Mouse (Mus musculus) erythroblast, embryonic 14.5 days (primary cell): ENCODE measurements around the gene Gm28043. TPM values are rescaled to one million over a fixed set of nuclear protein-coding genes. Genes with fewer than 3 reads are reported as not detected.

ENCODE experiments used
- H3K27me3 ChIP-seq: 2 replicates; pipeline ENCODE4 v1.6.1; 2012; ENCODE audit warnings: inconsistent platforms; ENCODE audit not compliant: control insufficient read depth
- H3K36me3 ChIP-seq: 2 replicates; pipeline ENCODE4 v1.6.1; 2012; ENCODE audit warnings: mild to moderate bottlenecking, inconsistent platforms; ENCODE audit not compliant: control insufficient read depth
- H3K4me1 ChIP-seq: 2 replicates; pipeline ENCODE4 v1.6.1; 2012; ENCODE audit warnings: inconsistent platforms; ENCODE audit not compliant: control insufficient read depth
- H3K4me3 ChIP-seq: replicated peaks from 2 replicates; pipeline ENCODE3; 2012; ENCODE audit warnings: moderate library complexity, mild to moderate bottlenecking, inconsistent platforms
- H3K9me3 ChIP-seq: 2 replicates; pipeline ENCODE4 v1.6.1; 2012; ENCODE audit warnings: low read length, inconsistent platforms, mixed read lengths; ENCODE audit not compliant: control insufficient read depth
- GATA1 ChIP-seq: IDR thresholded peaks from 2 replicates; pipeline ENCODE4 v1.6.1; 2012; ENCODE audit warnings: low read length, inconsistent platforms, mixed read lengths
- TAL1 ChIP-seq: IDR thresholded peaks from 3 replicates; pipeline ENCODE4 v1.6.1; 2012; ENCODE audit warnings: low read length, inconsistent platforms, mixed read lengths
- polyA plus RNA-seq: library from polyadenylated mRNA; stranded (reverse); fragments of >175 nt; gene quantifications from 2 replicates; pipeline ENCODE4 v1.2.3, GENCODE M21; 2012

Gene Gm28043
- polyA plus RNA-seq, 1 experiment, result 0.01 TPM

DNA sequence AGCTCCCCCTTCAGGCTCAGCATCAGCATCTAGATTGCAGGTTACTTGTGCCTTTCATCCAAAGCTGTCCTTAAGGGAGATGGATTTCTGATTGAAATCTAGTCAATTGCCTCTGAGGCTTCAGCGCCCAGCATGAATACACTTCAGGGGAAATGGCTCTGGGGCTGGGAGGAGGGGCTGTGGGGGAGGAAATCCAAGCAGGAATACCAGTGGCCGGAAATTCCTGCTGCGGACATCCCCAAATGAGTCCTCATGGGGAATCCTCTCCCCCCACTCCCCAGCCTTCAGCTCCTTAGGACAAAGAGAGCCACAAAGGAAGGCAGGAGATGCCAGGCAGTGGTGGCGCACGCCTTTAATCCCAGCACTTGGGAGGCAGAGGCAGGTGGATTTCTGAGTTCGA is 132.8 kb downstream of the Gm28043 start:
- Histone ChIP-seq H3K9me3 (no peaks in the 10 kb centered on the region), H3K36me3 (no peaks in the 10 kb centered on the region), H3K4me1 (no peaks in the 10 kb centered on the region), H3K4me3 (no peak overlapping the region), H3K27me3 (peaks cover 51% of the 10 kb centered on the region)
- TF ChIP-seq GATA1 (no peak), TAL1 (no peak)

Other genes starting within 250 kb of the Gm28043 start
- 72.6 and 76.6 TPM in 2 replicates for gene Pim1, start 124.1 kb upstream of the Gm28043 start, polyA plus RNA-seq
- gene Gm17657, start 65.2 kb upstream of the Gm28043 start, polyA plus RNA-seq, result not detected in 2 replicates
- gene Tbc1d22b, start 65.1 kb upstream of the Gm28043 start, polyA plus RNA-seq, result 0.99 and 1.1 TPM in 2 replicates
- not detected in 2 replicates for gene Tmem217, start 62.5 kb upstream of the Gm28043 start, polyA plus RNA-seq
- gene Rnf8, start 86 bp upstream of the Gm28043 start, polyA plus RNA-seq, result 2.8 and 3.6 TPM in 2 replicates
- gene Cmtr1, start 45.7 kb downstream of the Gm28043 start, polyA plus RNA-seq, result 3.9 and 4.5 TPM in 2 replicates
- gene Ccdc167, start 102.2 kb downstream of the Gm28043 start, polyA plus RNA-seq, result 1.4 TPM in 2 replicates